Mouse (Mus musculus) spleen, adult 18-20 months (tissue): ENCODE data around the gene Edn2.
A peak's percentile ranks its signal among the peaks of the same experiment; 100 is the strongest.

Experiments used
- DNase-seq, 2 experiments: peaks; one replicate each; pipeline ENCODE4 v3.0.0; 2022; ENCODE audit warnings: mixed read lengths in 2 of 2

The Edn2 gene

DNA sequence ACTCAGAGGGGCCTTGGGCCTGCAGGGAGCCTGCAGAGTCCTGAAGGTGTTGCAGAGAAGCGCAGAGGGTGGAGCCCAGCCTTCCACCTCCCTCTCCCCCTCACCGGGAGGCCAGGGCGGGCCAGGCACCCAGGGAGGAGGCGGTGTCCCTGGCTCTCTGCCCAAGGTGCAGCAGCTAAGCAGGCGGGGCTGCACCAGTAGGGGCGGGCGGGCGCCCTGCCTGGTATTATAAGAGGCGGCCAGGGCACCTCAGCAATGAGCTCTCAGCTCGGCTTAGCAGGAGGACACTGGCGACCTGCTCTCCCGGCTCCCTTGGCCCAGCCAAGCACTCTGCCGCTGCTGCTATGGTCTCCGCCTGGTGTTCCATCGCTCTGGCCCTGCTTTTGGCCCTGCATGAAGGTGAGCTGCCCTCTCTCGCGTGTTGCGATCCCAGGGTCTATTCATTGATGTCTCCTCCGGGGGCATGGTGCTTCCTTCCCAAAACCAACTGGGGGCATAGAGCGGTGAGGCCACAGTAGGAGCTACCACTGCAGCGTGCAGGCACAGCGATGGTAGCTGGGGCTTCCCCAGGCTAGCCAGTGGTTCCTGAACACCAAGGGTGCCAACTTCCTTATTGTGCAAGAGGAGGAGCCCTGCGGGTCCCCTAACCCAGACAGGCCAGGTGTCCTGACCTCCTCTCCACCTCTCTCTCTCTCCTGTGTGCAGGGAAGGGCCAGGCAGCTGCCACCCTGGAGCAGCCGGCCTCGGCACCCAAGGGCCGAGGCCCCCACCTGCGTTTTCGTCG is at the start of gene Edn2:
Edn2 (plus strand) TSS at position 41 of the 784 bp plus-strand sequence.
- DNase-seq, result no peak

- DNase-seq, result no peak
Observed at GRCm38 (mm10) chr4:120115516-120115915, 45.5 kb upstream of the Edn2 start.

- DNase-seq, result no peak
Observed at GRCm38 (mm10) chr4:120116312-120116711, 44.7 kb upstream of the Edn2 start.

GRCm38 (mm10) chr4:120120276-120120675 is 40.7 kb upstream of the Edn2 start:
- peak in 1 of 2 experiments; percentile 58 for DNase-seq

DNA sequence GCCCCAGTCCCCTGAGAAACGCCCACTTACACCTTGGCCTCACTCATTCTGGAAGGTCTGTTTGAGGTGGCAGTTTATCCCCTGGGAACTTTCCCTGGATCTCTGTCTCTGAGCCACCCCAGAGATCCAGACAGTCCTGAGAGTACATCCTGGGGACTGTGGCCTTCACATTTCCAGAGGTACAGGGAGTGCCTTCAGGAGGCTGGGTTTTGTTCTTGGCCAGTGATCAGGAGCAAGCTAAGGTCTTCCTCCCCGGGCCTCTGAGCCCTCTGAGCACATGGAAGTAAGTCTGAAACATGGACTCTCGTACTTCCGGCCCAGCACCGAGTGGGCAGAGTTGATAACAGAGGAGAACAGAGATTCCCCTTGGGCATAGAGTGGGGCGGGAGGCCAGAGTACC is 36.4 kb upstream of the Edn2 start:
- DNase-seq, result no peak

- no peak for DNase-seq
Observed at GRCm38 (mm10) chr4:120126047-120126446, 35.0 kb upstream of the Edn2 start.

DNA sequence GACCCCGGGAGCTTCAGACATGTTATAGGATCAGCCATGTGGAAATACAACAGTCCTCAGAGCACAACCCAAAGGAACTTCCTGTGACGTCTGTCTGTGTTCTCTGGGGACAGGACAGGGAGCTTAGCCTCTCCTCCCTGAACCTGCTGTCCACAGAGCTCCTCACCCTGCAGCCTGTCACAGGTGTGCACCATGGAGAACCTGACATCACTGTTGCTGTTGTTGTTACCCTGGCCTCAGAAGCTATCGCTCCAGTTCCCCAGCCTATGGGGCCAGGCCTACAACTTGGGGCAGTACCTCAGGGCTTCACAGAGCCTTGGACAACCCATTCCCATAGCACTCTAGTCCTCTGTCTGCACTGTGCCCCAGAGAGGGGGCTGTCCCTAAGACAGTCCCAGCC is 33.7 kb upstream of the Edn2 start:
- no peak for DNase-seq

- no peak for DNase-seq
Observed at GRCm38 (mm10) chr4:120128033-120128432, 33.0 kb upstream of the Edn2 start.

DNA sequence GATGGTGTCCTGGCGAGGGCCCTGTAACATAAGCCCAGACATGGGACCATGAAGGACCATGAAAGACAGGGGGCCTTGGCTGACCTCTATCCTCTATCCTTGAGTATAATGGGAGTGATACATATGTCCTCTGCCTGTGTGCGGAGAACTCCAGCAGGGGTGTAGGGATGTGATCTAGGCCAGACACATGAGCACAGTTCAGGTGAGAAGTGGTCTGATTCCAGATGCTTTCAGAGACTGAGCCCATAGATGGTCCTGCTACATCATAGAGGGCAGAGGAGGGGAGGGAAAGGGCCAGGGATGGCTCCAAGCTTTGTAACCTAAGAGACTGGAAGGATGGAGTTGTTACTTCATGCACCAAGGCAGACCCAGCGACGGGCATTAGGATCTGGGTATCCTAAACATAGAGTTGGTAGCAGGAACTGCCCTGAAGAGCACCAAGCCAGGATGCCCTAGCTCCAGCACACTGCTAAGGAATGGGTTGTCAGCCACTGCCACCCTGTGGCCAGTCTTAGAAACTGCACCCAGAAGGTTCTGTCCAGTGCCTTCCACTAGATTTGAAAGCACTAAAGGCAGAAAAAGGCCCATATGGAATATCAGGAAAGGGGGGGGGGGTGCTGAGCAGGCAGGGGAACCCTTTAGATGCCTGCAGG is 31.6 kb upstream of the Edn2 start:
- DNase-seq, result peak in 1 of 2 experiments; percentile 37

- DNase-seq, result no peak
Observed at GRCm38 (mm10) chr4:120130926-120131325, 30.1 kb upstream of the Edn2 start.

DNA sequence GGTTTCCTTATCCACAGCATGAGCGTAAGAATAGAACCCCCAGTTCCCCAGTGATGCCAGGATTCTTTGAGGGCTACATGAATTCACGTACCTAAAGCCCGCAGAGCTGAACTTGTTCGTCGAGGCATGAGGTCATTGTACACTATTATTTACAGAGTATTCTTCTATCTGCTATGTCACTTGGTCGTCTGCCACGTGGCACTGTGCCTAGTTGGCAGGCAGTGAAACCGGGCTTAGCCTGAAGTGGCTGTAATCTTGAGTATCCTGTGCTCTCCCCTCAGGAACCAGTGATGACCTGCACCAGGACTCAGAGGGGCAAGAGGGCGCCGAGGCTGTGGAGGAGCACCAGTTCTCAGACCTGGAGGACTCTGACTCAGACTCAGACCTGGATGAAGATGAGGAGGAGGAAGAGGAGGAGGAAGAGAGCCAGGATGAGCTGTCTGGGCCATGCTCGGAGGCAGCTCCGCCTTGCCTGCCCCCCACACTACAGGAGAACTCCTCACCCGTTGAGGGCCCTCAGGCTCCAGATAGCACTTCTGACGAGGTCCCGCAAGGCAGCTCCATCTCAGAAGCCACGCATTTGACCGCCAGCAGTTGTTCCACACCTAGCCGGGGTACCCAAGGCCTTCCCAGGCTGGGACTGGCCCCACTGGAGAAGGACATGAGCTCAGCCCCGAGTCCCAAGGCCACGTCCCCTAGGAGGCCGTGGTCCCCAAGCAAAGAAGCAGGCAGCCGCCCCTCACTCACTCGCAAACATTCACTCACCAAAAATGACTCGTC is 29.4 kb upstream of the Edn2 start:
- DNase-seq, result no peak

DNA sequence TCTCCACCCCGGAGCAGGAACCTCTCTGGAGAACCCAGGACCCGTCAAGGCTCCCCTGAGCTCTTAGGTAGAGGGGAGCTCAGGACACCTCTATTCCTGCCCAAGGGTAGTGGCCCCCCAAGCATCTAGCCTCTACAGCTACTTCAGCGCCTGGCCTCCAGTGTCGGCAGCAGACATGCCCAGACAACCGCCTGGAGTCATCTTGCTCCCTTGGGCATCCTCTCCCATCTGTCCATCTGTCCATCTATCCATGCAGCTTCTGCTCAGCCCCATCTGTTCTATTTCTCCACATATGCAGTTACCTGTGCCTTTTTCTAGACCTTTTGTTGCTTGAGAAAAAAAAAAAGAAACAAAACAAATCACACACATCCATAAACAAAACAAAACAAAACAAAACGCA is 26.8 kb upstream of the Edn2 start:
- DNase-seq, result no peak

DNA sequence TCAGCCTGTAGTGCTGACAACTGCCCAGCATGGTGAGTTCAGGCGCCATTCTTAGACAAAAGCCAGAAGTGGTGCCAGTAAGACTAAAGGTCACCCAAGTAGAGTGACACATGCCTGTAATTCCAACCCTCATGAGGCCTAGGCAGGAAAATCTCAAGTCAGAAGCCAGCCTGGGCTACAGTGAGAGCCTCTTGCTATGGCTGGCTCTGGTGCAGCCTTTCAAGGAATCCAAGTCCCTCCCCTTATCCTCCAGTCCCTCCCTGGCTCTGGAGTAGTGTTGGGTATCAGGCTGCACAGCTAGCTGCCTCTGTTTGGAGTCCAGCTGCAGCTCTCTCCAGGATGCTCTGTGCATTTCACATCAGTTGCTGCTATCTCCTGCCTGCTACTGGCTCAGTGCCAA is 19.2 kb upstream of the Edn2 start:
- no peak for DNase-seq

DNA sequence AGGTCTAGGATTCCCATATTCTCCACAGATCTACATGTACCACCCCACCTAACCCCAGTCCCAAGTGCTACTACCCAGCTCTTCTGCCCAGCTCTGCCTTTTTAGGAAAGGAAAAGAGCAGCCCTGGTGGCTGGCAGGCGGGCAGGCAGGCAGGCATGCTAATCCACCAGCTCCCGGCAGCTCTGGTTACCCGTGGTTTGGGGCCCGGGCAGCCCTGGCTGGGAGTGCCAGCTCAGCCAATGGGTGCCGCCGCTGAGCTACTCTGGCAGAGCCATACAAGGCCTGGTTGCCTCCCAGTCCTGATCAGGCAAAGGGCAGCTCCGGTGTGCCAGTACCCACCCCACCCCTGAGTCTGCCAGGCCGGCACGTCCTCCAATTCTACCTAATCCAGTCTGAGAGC is 18.1 kb upstream of the Edn2 start:
- no peak for DNase-seq

DNA sequence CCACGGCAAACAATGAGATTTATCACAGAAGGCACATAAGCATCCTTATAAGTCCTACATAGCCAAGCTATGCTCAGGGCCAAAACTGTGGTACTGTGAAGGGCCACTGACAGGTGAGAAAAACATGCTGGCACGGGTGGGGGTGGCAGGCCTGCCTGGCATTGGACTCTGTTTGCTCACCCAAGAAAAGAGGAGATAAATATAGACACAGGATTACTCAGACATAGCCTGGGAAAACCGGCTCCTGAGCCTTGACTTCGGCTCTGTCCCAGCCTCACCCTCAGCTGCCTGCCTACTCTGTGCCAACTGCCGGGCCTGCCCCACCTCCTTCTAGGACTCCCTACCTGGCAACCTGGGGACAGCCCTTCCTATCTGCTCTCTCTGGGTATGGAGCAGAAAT is 16.7 kb upstream of the Edn2 start:
- no peak for DNase-seq

- DNase-seq, result no peak
Observed at GRCm38 (mm10) chr4:120145931-120146330, 15.1 kb upstream of the Edn2 start.

DNA sequence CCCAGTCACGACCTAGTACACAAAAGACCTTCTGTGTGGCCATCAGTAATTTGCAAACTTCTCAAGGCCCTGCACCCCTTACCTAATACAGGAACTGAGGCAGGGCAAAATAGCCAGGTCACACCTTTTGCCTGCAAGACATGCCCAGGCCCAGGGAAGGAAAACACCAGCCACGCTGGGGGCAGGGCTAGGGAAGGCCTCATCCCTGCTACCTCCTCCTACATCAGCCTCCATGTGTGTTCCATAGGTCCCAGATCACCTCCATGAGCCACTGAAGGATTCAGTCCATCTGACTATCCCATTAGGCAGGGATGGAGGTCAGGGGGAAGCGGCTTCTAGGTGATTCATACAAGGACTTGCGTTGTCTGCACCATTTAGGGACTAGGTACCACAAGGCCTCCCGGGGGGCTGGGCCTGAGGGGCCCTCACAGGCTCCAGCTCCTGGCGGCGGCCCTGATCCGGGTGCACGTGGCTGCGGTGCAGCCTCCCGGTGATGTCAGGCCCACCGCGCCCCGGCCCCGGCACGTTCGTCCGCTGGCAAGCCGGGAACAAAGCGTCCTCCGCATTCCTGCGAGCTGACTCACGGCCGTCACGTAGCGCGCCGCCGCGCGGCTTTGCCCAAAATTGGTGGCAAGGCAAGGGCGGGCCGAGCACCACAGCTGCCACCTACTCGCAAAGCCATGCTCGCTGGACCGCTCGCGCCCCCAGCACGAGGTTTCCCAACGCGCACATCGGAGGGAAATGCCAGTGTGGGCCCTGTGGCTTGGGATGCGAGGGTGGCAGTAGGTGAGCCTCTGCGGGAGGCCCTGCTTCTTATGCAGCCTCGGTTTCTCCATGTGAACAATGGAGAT is 12.5 kb upstream of the Edn2 start:
- no peak for DNase-seq

DNA sequence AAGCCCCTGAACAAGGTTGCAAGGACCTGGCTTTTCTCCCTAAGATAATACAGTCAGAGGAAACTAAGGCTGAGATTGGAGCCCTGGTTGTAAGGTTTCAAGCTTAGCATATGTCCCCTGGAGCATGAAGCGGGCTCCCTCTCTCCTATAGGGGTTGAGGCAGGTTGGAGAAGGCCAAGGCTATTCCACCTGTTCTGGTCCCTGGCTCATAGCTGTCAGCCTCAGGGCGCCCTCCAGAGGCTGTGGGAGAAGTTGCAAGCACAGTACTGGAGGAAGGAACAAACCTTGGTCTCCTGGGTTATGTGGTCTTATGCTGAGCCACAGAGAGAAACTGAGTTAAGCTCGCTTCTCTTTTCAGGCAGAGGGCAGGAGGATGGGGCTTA is 11.9 kb upstream of the Edn2 start:
- no peak for DNase-seq

DNA sequence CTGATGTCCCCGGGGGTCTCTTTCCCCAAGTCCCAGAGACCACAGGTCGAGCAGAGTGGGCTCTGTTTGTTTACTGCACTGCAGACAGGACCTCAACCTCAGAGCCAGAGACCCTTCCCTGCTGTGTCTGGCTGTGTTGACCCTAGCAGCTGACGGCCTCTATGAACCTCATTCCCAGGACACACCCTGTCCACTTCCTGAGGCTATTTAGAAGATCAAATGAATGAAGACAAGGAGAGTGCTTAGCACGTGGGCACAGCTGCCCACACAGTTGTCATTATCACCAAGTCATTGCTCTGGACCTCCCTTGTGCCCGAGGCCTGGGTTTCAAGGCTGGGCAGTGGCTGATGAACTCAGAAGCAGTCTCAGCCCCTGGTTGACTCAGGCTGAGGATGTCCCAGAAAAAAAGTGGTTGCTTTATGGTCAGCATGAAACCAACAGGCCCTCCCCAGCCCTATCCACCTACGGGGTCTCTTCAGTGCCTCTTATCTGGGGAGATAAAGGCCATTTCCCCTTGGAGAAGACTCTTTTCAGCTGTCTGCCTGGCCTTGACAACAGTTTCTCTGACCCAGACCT is 10.6 kb upstream of the Edn2 start:
- no peak for DNase-seq

DNA sequence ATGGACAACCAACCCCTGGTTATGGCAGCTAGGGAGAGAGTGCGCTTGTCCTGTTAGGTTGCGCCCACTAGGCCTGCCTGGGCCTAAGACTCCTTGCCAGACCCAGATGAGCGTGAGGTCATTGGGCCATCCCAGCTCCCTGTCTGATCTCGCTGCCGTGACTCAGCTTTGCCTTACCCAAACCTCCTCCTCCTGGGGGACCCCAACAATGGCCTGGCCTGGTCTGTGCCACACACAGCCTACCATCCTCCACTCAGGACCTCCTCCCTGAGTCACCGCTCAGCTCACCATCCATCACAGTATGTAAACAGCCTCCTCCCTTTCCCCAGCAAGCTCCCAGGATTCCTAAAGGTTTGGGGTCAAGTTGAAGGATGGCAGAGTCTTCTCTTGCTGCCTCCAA is 9.1 kb upstream of the Edn2 start:
- no peak for DNase-seq

GRCm38 (mm10) chr4:120152648-120153047 is 8.4 kb upstream of the Edn2 start:
- no peak for DNase-seq

DNA sequence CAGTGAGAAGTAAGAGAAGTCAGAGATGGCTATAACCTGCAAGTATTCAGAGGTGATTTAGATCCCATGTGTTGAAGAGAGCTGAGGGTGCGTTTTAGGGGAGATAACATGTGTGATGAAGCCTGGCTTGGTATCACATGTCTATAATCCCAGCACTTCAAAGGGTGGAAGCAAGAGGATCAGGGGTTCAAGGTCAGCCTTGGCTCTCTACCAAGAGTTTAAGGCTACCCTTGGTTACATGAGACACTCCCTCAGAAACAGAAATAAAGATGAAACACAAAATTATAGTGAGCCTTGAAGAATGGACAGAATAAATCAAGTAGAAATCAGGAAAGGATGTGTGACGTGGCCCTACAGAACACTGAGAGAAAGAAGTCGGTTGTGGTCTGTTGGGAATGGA is 7.3 kb upstream of the Edn2 start:
- DNase-seq, result no peak
